Mouse (Mus musculus) liver, postnatal 0 days (tissue): ENCODE data around the gene Nudt17.
A peak's percentile ranks its signal among the peaks of the same experiment; 100 is the strongest.

Experiments used
- CTCF ChIP-seq: sonication (generic); IDR thresholded peaks from 2 replicates; pipeline ENCODE4 v1.5.1; 2016; ENCODE audit warnings: antibody characterized with exemption, low read depth
- EP300 ChIP-seq: IDR thresholded peaks from 2 replicates; pipeline ENCODE4 v1.6.1; 2016; ENCODE audit warnings: antibody characterized with exemption, low read depth, mild to moderate bottlenecking

GRCm38 (mm10) chr3:96692506-96692905 is 15.9 kb downstream of the Nudt17 start:
- TF ChIP-seq EP300: no peak
- TF ChIP-seq CTCF: peak; percentile 40
